Mouse (Mus musculus) adrenal gland, postnatal 36 days (tissue): ENCODE measurements at regions not wholly inside any gene's neighbourhood (a gene's known extent, or its start where the extent isn't known, plus 50 kb on each side); places are given as distances from the start of the nearest gene placed in this dataset.
"Not testable (repeated sequence)": the region's sequence is repeated elsewhere in the genome, so short reads cannot be mapped to it uniquely, and the experiment has no call there.

Experiments used
- DNase-seq, 2 experiments: peaks; one replicate each; pipeline ENCODE4 v3.0.0; 2021; ENCODE audit warnings: mixed read lengths in 1 of 2

- no peak for DNase-seq
Measured at GRCm38 (mm10) chr3:138609749-138610148, 83.8 kb downstream of the Eif4e start.

GRCm38 (mm10) chr3:138612884-138613653 is 87.1 kb downstream of the Eif4e start:
- DNase-seq, result no peak

DNA sequence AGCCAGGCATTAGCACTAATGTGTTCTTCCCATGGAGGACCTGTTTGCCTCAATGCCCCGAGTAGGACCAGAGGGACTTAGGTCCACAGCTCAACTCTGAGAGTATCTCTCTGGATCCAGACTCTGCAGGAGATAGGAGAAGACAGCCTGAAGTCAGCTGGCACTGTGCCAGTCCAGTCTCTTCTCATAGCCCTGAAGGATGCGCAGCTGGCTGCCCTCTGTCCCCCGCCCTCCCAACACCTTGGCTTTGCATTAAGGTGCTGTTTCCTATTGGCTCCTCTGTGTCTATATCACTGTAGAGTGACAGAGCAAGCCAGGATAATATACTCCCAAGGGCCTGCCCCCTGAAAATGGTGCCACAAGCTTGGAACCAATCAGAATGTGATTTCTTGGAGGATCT is 87.7 kb downstream of the Eif4e start:
- DNase-seq, result peak in 1 of 2 experiments; percentile 15

DNA sequence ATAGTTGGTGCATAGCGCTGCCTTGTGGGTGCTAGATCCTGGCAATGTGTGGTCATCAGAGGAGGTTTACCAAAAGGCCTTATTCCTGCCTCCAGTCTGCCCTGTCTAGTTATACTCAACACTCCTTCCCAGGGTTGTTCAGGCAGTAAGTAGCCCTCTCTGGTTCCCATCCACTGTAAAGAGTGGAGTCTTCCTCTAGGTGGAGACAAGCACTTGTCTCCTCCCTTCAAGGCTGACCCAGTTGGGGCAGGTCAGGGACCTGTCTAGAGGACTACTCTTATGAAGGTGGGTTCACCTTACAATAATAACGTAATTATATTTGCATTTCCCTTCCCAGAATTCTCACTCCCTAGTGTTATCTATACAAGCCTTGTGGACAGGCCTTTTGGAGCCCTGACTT is 88.9 kb downstream of the Eif4e start:
- no peak for DNase-seq

DNA sequence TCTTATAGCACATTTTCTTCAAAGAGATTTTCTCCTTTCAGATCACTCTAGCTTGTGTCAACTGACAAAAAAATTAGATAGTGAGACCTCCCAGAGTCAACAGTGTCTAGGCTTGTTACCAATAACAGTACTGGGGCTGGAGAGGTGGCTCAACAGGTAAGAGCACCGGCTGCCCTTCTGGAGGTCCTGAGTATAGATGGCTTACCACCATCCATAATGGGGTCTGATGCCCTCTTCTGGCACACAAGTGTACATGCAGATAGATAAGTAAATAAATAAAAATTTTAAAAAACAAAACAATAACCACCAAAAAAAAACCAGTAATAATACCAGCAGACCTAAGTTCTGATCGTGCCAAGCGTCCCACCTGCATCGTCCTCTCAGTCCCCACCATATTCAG is 94.3 kb downstream of the Eif4e start:
- DNase-seq, result no peak

DNA sequence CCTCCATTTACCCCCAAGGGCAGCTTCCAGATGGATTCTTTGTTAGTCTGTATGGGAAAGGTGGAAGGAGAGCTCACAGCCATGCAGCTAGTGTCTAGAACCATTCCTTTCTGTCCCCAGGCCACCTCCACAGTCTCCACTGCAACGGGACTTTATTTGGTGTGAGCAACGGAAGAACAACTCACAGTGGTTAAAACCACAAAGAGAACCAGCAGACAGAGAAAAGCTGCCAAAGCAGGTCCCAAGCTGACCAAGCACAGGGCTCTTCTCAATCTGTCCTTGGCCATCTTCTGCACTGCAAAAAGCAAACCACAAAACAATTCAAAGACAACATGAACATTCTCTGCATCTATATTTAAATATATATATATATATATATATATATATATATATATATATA is 98.1 kb downstream of the Eif4e start:
- DNase-seq, result no peak

DNA sequence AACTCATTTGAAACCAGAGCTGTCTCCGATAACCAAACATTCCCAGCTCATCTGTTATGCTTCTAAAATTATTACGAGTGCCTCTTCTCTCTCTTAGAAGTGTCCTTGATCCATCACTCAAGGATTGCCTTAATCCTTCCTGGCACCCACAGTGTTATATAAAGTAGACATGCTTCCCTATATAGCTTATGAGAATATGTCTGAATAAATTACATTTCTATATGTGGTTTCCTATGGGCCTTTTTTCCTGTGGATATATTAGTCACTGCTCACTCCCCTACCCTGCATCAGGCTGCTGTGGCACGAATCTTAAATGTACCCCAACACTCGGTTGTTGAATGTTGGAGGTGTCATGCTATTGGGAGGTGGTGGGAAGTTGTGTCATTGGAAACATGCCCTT is 100.3 kb downstream of the Eif4e start:
- DNase-seq, result no peak

DNA sequence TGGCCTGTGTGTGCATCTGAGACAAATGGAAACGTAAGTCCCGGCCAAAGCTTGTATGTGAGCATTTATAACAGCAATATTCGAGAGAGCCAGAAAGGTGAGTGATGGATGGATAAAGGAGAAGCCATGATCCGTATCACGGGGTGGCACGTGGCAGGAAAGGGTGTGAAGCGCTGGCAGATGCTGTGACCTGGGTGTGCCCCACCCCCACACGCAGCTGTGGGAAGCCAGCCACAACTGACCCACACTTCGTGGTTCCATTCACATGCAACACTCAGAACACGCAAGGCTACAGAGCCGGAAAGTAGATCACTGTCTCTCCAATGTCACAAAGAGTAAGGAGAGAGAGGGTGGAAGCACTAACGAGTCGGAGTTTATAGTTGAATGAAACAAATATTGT is 104.3 kb downstream of the Eif4e start:
- DNase-seq, result no peak

GRCm38 (mm10) chr3:138632086-138632485 is 106.1 kb downstream of the Eif4e start:
- DNase-seq, result no peak

GRCm38 (mm10) chr3:138642026-138642425 is 100.0 kb upstream of the Tspan5 start:
- DNase-seq, result peak; percentile 37 to 48

GRCm38 (mm10) chr3:138643951-138644285 is 98.1 kb upstream of the Tspan5 start:
- DNase-seq, result no peak

- peak; percentile 35 to 44 for DNase-seq
Measured at GRCm38 (mm10) chr3:138644286-138644951, 97.6 kb upstream of the Tspan5 start.

GRCm38 (mm10) chr3:138645320-138645719 is 96.7 kb upstream of the Tspan5 start:
- peak; percentile 69 to 78 for DNase-seq

- no peak for DNase-seq
Measured at GRCm38 (mm10) chr3:138649699-138650098, 92.3 kb upstream of the Tspan5 start.

DNA sequence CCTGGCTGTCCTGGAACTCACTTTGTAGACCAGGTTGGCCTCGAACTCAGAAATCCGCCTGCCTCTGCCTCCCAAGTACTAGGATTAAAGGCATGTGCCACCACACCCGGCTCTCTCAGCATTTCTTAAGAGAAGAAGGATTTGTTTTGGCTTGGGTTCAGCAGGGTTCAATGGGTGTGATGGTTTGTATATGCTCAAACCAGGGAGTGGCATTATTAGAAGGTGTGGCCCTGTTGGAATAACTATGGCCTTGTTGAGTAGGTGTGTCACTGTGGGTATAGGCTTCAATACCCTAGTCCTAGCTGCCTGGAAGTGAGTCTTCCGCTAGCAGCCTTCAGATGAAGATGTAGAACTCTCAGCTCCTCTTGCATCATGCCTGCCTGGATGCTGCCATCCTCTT is 91.3 kb upstream of the Tspan5 start:
- not testable (repeated sequence) for DNase-seq

GRCm38 (mm10) chr3:138651361-138652205 is 90.4 kb upstream of the Tspan5 start:
- no peak for DNase-seq

DNA sequence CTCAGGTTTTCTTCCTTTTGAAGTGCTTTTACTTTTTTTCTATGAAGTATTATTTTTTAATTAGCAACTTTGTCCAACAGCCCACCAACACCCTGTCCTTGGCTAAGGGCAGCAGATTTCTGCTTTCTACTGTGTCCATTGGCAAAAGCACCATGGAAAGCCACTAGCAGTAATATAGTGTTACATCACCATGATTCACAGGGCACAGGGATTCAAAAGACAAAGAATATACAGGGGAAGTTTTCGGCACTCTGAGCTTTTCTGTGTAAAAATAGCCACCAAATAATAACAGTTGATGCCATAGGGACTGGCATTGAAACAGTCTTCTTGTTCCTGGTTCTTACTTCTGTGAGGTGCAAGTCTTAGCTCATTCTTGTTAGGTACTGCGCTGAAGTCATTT is 89.8 kb upstream of the Tspan5 start:
- no peak for DNase-seq

GRCm38 (mm10) chr3:138652685-138653084 is 89.3 kb upstream of the Tspan5 start:
- DNase-seq, result no peak

- no peak for DNase-seq
Measured at GRCm38 (mm10) chr3:138653549-138654246, 88.3 kb upstream of the Tspan5 start.

DNA sequence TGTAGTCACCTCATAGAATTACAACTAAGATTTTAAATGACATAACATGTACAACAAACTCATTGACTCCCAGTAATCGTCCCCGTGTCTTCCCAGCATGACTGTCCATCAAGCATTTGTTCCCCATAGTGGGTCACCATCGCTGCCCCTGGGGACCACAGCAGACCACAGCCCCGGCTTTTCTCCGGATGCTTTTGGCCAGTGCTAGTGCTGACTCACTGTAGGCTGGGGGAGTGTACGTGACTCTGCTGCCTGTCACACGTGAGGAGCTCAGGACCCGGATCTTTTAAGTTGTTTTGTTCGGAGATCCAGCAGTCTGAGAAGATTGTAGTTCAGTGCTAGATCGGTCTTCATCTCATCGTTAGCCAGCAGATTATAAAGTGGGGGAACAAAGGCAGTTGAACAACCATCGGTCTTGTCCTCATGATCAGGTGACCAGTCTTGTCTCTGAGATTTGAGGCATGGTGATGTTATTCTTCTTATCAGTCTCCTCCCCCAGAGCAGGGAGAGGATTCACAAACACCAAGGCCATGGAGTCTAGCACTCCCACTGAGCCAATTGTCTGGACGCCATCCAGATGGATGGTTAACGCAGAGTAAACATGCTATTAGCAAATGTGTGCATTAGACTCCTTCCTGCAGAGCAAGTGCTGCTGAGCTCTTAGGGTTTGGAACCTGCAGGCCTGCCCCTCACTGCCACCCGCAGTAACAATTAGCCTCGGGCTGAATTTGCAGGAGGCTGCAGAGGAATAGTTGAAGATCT is 87.2 kb upstream of the Tspan5 start:
- peak; percentile 20 for DNase-seq

- DNase-seq, result no peak
Measured at GRCm38 (mm10) chr3:138655479-138655878, 86.5 kb upstream of the Tspan5 start.

GRCm38 (mm10) chr3:138662625-138663024 is 79.4 kb upstream of the Tspan5 start:
- DNase-seq, result no peak
